Mouse (Mus musculus) forebrain, embryonic 10.5 days (tissue): ENCODE measurements around the gene Arl5b. TPM values are rescaled to one million over a fixed set of nuclear protein-coding genes. Genes with fewer than 3 reads are reported as not detected.

Source experiments
- polyA plus RNA-seq: library from polyadenylated mRNA; unstranded; fragments of >200 nt; fragmentation: Nextera tagmentation; extraction: Ambion mirVana; gene quantifications from 2 replicates; pipeline ENCODE4 v1.2.1, GENCODE M21; 2016

Arl5b gene
- polyA plus RNA-seq, 1 experiment from 2014 or later: 48.0 TPM

Other genes with a start within 250 kb of the Arl5b start
- 12.1 and 12.7 TPM in 2 replicates for gene Nsun6, start 5.7 kb downstream of the Arl5b start, polyA plus RNA-seq